Mouse (Mus musculus) hindbrain, embryonic 16.5 days (tissue): ENCODE measurements around the gene Ssr3. TPM values are rescaled to one million over a fixed set of nuclear protein-coding genes. Genes with fewer than 3 reads are reported as not detected.

Source experiments
- ATAC-seq: fragments of 200-750 bp; cut with Nextera tagmentation; 2 replicates; pipeline ENCODE4 v1.8.0; 2017; ENCODE audit warnings: moderate TSS enrichment, moderate library complexity
- H3K27ac ChIP-seq: fragments of 300-500 bp; sonication (generic); 2 replicates; pipeline ENCODE4 v1.5.1; 2014; ENCODE audit warnings: low read depth, mild to moderate bottlenecking, control low read depth, low read length, moderate library complexity
- H3K27me3 ChIP-seq: fragments of 300-500 bp; sonication (generic); replicated peaks from 2 replicates; pipeline ENCODE4 v1.6.1; 2014; ENCODE audit warnings: low read length; ENCODE audit not compliant: control insufficient read depth, insufficient read depth
- H3K36me3 ChIP-seq: fragments of 300-500 bp; sonication (generic); 2 replicates; pipeline ENCODE4 v1.6.1; 2014; ENCODE audit warnings: mild to moderate bottlenecking, low read length, moderate library complexity, mixed read lengths; ENCODE audit not compliant: control insufficient read depth, insufficient read depth
- H3K4me1 ChIP-seq: fragments of 300-500 bp; sonication (generic); 2 replicates; pipeline ENCODE4 v1.6.1; 2014; ENCODE audit warnings: low read depth, low read length; ENCODE audit not compliant: control insufficient read depth, insufficient read depth
- H3K4me2 ChIP-seq: fragments of 300-500 bp; sonication (generic); 2 replicates; pipeline ENCODE4 v1.6.1; 2014; ENCODE audit warnings: mild to moderate bottlenecking, low read length, control low read depth, moderate library complexity
- H3K4me3 ChIP-seq: fragments of 300-500 bp; sonication (generic); 2 replicates; pipeline ENCODE4 v1.5.1; 2014; ENCODE audit warnings: mild to moderate bottlenecking, low read length, control low read depth, moderate library complexity
- H3K9ac ChIP-seq: fragments of 300-500 bp; sonication (generic); 2 replicates; pipeline ENCODE4 v1.6.1; 2014; ENCODE audit warnings: low read depth, mild to moderate bottlenecking, control low read depth, low read length, moderate library complexity
- H3K9me3 ChIP-seq: fragments of 300-500 bp; sonication (generic); 2 replicates; pipeline ENCODE4 v1.6.1; 2014; ENCODE audit warnings: mild to moderate bottlenecking, low read length, moderate library complexity; ENCODE audit not compliant: control insufficient read depth
- WGBS: fragments of 180-500 bp; shearing (Covaris S2); extraction: QIAGEN DNeasy Blood & Tissue Kit; methylation state at CpG from one replicate; pipeline ENCODE4 v1.1.7; 2014; 5-methylcytosine and 5-hydroxymethylcytosine counted together
- polyA plus RNA-seq: library from polyadenylated mRNA; unstranded; fragments of >200 nt; fragmentation: Nextera tagmentation; extraction: Ambion mirVana; gene quantifications from 2 replicates; pipeline ENCODE4 v1.2.1, GENCODE M21; 2015

The Ssr3 gene
- polyA plus RNA-seq, 1 experiment from 2014 or later = 171 TPM

DNA sequence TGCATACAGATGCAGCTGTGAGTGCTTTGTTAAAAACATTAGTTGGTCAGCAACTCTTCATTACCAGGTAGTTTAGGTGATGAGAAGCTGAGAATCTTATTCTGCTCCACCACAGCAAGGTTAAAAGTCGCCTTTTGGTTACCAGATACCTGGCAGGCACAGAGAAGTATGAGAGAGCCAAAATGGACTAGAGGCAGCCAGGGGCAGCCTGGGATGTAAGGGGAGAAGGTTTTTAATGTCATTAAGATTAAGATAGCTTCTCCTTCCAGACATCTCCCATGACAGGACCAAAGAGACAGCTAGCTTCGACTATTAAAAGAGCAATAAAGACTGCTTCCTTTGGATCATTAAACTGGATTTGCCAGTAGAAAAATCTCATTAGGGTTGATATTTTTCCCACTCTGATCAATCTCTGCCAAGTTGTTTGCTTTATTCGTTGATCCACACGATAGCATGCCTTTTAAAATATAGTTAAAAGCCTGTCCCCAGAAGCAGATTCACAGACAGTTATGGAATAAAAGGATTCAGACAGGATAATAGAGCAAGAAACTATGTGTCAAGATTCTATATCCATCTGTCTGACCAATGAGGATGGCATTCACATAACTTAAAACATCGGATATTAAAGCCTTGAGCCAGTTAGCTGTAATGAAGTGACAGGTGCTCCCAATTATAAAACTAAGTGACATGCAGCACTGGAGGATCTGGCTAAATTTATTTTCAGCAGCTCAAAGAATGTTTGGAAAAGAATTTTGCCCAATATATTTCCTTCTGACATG lies 52.1 kb downstream of the Ssr3 start:
- no peak overlapping the region for H3K4me2 ChIP-seq
- WGBS = 63% methylated on average over 5 of the region's 5 CpGs
- no peak overlapping the region for H3K9ac ChIP-seq
- no peaks in the 10 kb centered on the region for H3K27me3 ChIP-seq
- ATAC-seq = no peak
- H3K36me3 ChIP-seq = no peaks in the 10 kb centered on the region
- H3K27ac ChIP-seq = no peak overlapping the region
- no peaks in the 10 kb centered on the region for H3K4me1 ChIP-seq
- no peak overlapping the region for H3K4me3 ChIP-seq
- no peaks in the 10 kb centered on the region for H3K9me3 ChIP-seq

DNA sequence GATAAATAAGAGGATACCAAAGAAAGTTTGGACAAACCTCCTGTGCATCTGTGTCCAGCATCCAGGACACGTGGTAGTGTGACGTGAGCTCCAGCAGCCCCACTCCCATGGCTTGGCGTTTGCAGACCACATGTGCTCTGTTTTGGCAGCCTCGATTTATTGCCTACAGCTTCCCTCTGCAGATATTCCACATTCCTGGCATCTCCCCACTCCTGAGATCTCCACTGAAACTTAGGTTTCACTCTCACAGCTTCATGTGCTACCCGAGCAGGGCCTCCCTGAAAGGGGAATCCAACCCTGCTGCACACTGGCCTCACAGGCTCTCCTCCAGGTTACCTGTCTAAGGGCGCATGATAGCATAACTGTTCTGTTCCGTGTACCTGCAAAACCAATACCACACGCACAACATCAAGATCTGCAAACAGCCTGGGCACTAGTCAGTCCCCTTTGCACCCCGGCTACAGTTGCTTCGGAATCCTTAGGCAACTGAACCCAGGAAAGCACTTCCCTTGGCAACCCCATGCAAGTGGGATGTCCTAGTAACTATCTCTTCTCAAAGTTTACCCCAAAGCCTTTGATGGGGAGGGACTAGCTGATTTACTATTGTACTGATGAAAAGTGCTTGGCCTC lies 54.5 kb downstream of the Ssr3 start:
- no peak overlapping the region for H3K27ac ChIP-seq
- no peaks in the 10 kb centered on the region for H3K36me3 ChIP-seq
- no peak overlapping the region for H3K4me3 ChIP-seq
- no peaks in the 10 kb centered on the region for H3K9me3 ChIP-seq
- ATAC-seq = no peak
- no peaks in the 10 kb centered on the region for H3K27me3 ChIP-seq
- no peaks in the 10 kb centered on the region for H3K4me1 ChIP-seq
- 83% methylated on average over 10 of the region's 10 CpGs for WGBS
- no peak overlapping the region for H3K9ac ChIP-seq
- no peak overlapping the region for H3K4me2 ChIP-seq

Other genes with a start within 250 kb of the Ssr3 start
- gene Tiparp, start 135.8 kb upstream of the Ssr3 start, polyA plus RNA-seq = 31.8 and 34.8 TPM in 2 replicates